18 mouse cellular contexts compared by ENCODE assay signal in genomic region chr19:57894191-57894590, GRCm38 (mm10).
DNase-seq lines count a peak whose midpoint lies in the region; ATAC-seq and TF ChIP-seq lines count a peak whose summit lies in the region.
"Had no signal": no experiment of that assay in that cellular context is flagged by ENCODE, and none has a peak within 500 bp of the region (broad histone marks: within the 10 kb centered on the region; RNA-seq: fewer than 3 reads in every experiment).

No protein-coding gene starts in this region.

- H3K9me3 ChIP-seq in heart, embryonic 11.5 days (replicated peaks; ENCODE audit: control insufficient read depth, low read length) = no peaks in the 10 kb centered on the region
- H3K9me3 ChIP-seq in ES-E14 (ENCODE audit: control insufficient read depth, insufficient read depth, low read depth, low read length) = no peaks in the 10 kb centered on the region
- H3K9me3 ChIP-seq in liver, embryonic 16.5 days (replicated peaks; ENCODE audit: control insufficient read depth, low read length) = no peaks in the 10 kb centered on the region
- H3K9me3 ChIP-seq: forebrain, embryonic 13.5 days; heart, embryonic 15.5 days; hindbrain, embryonic 12.5 days; neural tube, embryonic 12.5 days had no signal

- no peak overlapping the region for H3K27ac ChIP-seq in heart, embryonic 11.5 days (ENCODE audit: low read depth, low read length)
- no peak overlapping the region for H3K27ac ChIP-seq in ES-E14 (ENCODE audit: insufficient read depth, low read depth, low read length, poor library complexity, severe bottlenecking)
- no peak overlapping the region for H3K27ac ChIP-seq in liver, embryonic 16.5 days (ENCODE audit: low read length)
- no peak overlapping the region for H3K27ac ChIP-seq in kidney, adult 2 months (ENCODE audit: insufficient read depth, low read depth, low read length)
- H3K27ac ChIP-seq: forebrain, embryonic 13.5 days; heart, embryonic 15.5 days; hindbrain, embryonic 12.5 days; neural tube, embryonic 12.5 days had no signal

- ATAC-seq in heart, embryonic 11.5 days (replicated peaks; ENCODE audit: insufficient number of reproducible peaks, low FRiP score, low TSS enrichment) = no peak
- peak; percentile 89 for ATAC-seq in liver, embryonic 16.5 days (ENCODE audit: low read depth)
- ATAC-seq: forebrain, embryonic 13.5 days; intestine, postnatal 0 days had no signal

- no peak overlapping the region for H3K4me2 ChIP-seq in heart, embryonic 11.5 days
- no peak overlapping the region for H3K4me2 ChIP-seq in liver, embryonic 16.5 days (ENCODE audit: low read depth, low read length)
- H3K4me2 ChIP-seq: forebrain, embryonic 13.5 days; heart, embryonic 15.5 days; hindbrain, embryonic 12.5 days; neural tube, embryonic 12.5 days had no signal

- no peaks in the 10 kb centered on the region for H3K36me3 ChIP-seq in heart, embryonic 11.5 days (ENCODE audit: control insufficient read depth, insufficient read depth, low read length)
- no peaks in the 10 kb centered on the region for H3K36me3 ChIP-seq in ES-E14 (ENCODE audit: control insufficient read depth, insufficient read depth, low read length, poor library complexity, severe bottlenecking)
- no peaks in the 10 kb centered on the region for H3K36me3 ChIP-seq in liver, embryonic 16.5 days (ENCODE audit: control insufficient read depth, insufficient read depth)
- H3K36me3 ChIP-seq in kidney, adult 2 months (ENCODE audit: control insufficient read depth, insufficient read depth, low read length) = no peaks in the 10 kb centered on the region
- H3K36me3 ChIP-seq: heart, embryonic 15.5 days; hindbrain, embryonic 12.5 days; neural tube, embryonic 12.5 days had no signal

- peak; percentile 3 for DNase-seq in heart, adult 11 months
- peak; percentile 71 for DNase-seq in ES-E14 (ENCODE audit: low read depth, low spot score)
- DNase-seq in c-Kit-negative CD71-positive TER-119-positive erythroid progenitor cells, embryonic 14.5 days (ENCODE audit: low read depth, low spot score) = peak; percentile 26
- DNase-seq in cerebellum, adult 9-10 months = no peak
- DNase-seq in thymus, postnatal 25 days = no peak
- no peak for DNase-seq in kidney, adult 2 months
- DNase-seq: cerebellum, adult 2 months; gastrocnemius, postnatal 36 days; kidney, postnatal 14 days; lung, adult 18-20 months; thymus, postnatal 14 days had no signal

- H3K27me3 ChIP-seq in heart, embryonic 11.5 days (ENCODE audit: control insufficient read depth, insufficient read depth, low read length) = no peaks in the 10 kb centered on the region
- no peaks in the 10 kb centered on the region for H3K27me3 ChIP-seq in liver, embryonic 16.5 days (ENCODE audit: control insufficient read depth, insufficient read depth, low read depth, low read length)
- H3K27me3 ChIP-seq in kidney, adult 2 months (replicated peaks; ENCODE audit: control insufficient read depth, insufficient read depth, low read length) = no peaks in the 10 kb centered on the region
- H3K27me3 ChIP-seq: forebrain, embryonic 13.5 days; heart, embryonic 15.5 days; hindbrain, embryonic 12.5 days; neural tube, embryonic 12.5 days had no signal

- in situ Hi-C loops in ES-E14 (cut with MboI; ENCODE audit: low sequenced_read_pairs in 2 of 2, unreplicated experiment in 2 of 2) = no loop called here

- H3K4me3 ChIP-seq in heart, embryonic 11.5 days (ENCODE audit: low read depth, low read length) = no peak overlapping the region
- H3K4me3 ChIP-seq in ES-E14 (ENCODE audit: insufficient read depth in 1 of 2, low read depth in 1 of 2, low read length in 2 of 2, poor library complexity in 1 of 2, severe bottlenecking in 1 of 2) = no peak overlapping the region
- H3K4me3 ChIP-seq in liver, embryonic 16.5 days (ENCODE audit: low read depth, low read length) = no peak overlapping the region
- no peak overlapping the region for H3K4me3 ChIP-seq in kidney, adult 2 months (ENCODE audit: insufficient read depth, low read depth, low read length)
- H3K4me3 ChIP-seq: forebrain, embryonic 13.5 days; heart, embryonic 15.5 days; hindbrain, embryonic 12.5 days; neural tube, embryonic 12.5 days had no signal

- peaks cover 9% of the 10 kb centered on the region for H3K4me1 ChIP-seq in heart, embryonic 11.5 days (ENCODE audit: control insufficient read depth, insufficient read depth, low read length)
- H3K4me1 ChIP-seq in ES-E14 (ENCODE audit: control insufficient read depth in 2 of 2, insufficient read depth in 2 of 2, low read length in 2 of 2, poor library complexity in 1 of 2) = peaks cover 0 to 2% of the 10 kb centered on the region in 2 experiments; a peak in 1 of 4 replicates
- no peaks in the 10 kb centered on the region for H3K4me1 ChIP-seq in liver, embryonic 16.5 days (ENCODE audit: control insufficient read depth, low read depth, low read length)
- no peaks in the 10 kb centered on the region for H3K4me1 ChIP-seq in kidney, adult 2 months (ENCODE audit: control insufficient read depth, insufficient read depth, low read length)

- TF ChIP-seq POLR2A in kidney, adult 2 months (IDR thresholded peaks at IDR 0.05; ENCODE audit: low read depth, low read length) = no peak

- TF ChIP-seq CTCF in kidney, adult 2 months (conservative IDR thresholded peaks at IDR 0.05; ENCODE audit: insufficient read depth, insufficient read length, low read depth, low read length) = no peak

- H3K9ac ChIP-seq in heart, embryonic 11.5 days (ENCODE audit: low read depth, low read length) = no peak overlapping the region
- H3K9ac ChIP-seq in ES-E14 (ENCODE audit: insufficient read depth, low read depth, low read length, poor library complexity, severe bottlenecking) = no peak overlapping the region
- H3K9ac ChIP-seq in liver, embryonic 16.5 days (ENCODE audit: low read depth, low read length) = no peak overlapping the region
- H3K9ac ChIP-seq: forebrain, embryonic 13.5 days; heart, embryonic 15.5 days; hindbrain, embryonic 12.5 days; neural tube, embryonic 12.5 days had no signal

- 35% methylated on average over 1 of the region's 1 CpGs for WGBS in heart, embryonic 11.5 days (ENCODE audit: insufficient replicate concordance)
- 30% methylated on average over 1 of the region's 1 CpGs for WGBS in liver, embryonic 16.5 days (ENCODE audit: insufficient replicate concordance)
- 65% methylated on average over 1 of the region's 1 CpGs for WGBS in kidney, adult 2 months

TF ChIP-seq in ES-E14, 5 proteins besides CTCF, POLR2A, EP300 and RAD21:
- TF ChIP-seq CHD2 (IDR thresholded peaks at IDR 0.05; ENCODE audit: low read depth, low read length) (no peak), HCFC1 (IDR thresholded peaks at IDR 0.05; ENCODE audit: borderline replicate concordance, insufficient read depth, low read length) (no peak), ZC3H11A (IDR thresholded peaks at IDR 0.05; ENCODE audit: borderline replicate concordance, low read depth, low read length) (no peak), ZNF384 (IDR thresholded peaks at IDR 0.05; ENCODE audit: low read depth, low read length) (no peak), MAFK (IDR thresholded peaks at IDR 0.05; ENCODE audit: insufficient read depth, low read depth, low read length) (peak; percentile 90)

Comparison
In these comparisons a context has a peak if more than half of its experiments do, and no peak if none do; other contexts are left out.
1. DNase-seq: peak in heart, adult 11 months (single experiment), ES-E14 (single experiment) and c-Kit-negative CD71-positive TER-119-positive erythroid progenitor cells, embryonic 14.5 days (single experiment); none in cerebellum, adult 9-10 months (single experiment), thymus, postnatal 25 days (single experiment) and kidney, adult 2 months (single experiment).